Mouse (Mus musculus) intestine, embryonic 14.5 days (tissue): ENCODE measurements around the gene Atad5. TPM values are rescaled to one million over a fixed set of nuclear protein-coding genes. Genes with fewer than 3 reads are reported as not detected.

Experiments
- ATAC-seq: fragments of 200-750 bp; cut with Nextera tagmentation; replicated peaks from 2 replicates; pipeline ENCODE4 v1.8.0; 2017; ENCODE audit warnings: low read depth, moderate number of reproducible peaks, moderate TSS enrichment, moderate library complexity; ENCODE audit not compliant: low FRiP score, low TSS enrichment
- DNase-seq: peaks from one replicate; pipeline ENCODE4 v3.0.0-alpha.2; 2018; ENCODE audit warnings: low spot score
- H3K27ac ChIP-seq: fragments of 300-500 bp; sonication (generic); 2 replicates; pipeline ENCODE4 v1.5.1; 2014; ENCODE audit warnings: low read depth, mild to moderate bottlenecking, control low read depth
- H3K27me3 ChIP-seq: fragments of 300-500 bp; sonication (generic); replicated peaks from 2 replicates; pipeline ENCODE4 v1.6.1; 2014; ENCODE audit warnings: low read length, control low read depth; ENCODE audit not compliant: control insufficient read depth, insufficient read depth
- H3K36me3 ChIP-seq: fragments of 300-500 bp; sonication (generic); 2 replicates; pipeline ENCODE4 v1.6.1; 2014; ENCODE audit warnings: low read length, control low read depth; ENCODE audit not compliant: control insufficient read depth, insufficient read depth
- H3K4me1 ChIP-seq: fragments of 300-500 bp; sonication (generic); replicated peaks from 2 replicates; pipeline ENCODE4 v1.6.1; 2014; ENCODE audit warnings: low read length, control low read depth, mixed read lengths; ENCODE audit not compliant: control insufficient read depth, insufficient read depth
- H3K4me2 ChIP-seq: fragments of 300-500 bp; sonication (generic); 2 replicates; pipeline ENCODE4 v1.6.1; 2014; ENCODE audit warnings: low read length
- H3K4me3 ChIP-seq: fragments of 300-500 bp; sonication (generic); 2 replicates; pipeline ENCODE4 v1.5.1; 2014; ENCODE audit warnings: low read depth, low read length, control low read depth, mixed read lengths
- H3K9ac ChIP-seq: fragments of 300-500 bp; sonication (generic); 2 replicates; pipeline ENCODE4 v1.6.1; 2014; ENCODE audit warnings: mild to moderate bottlenecking, low read length
- H3K9me3 ChIP-seq: fragments of 300-500 bp; sonication (generic); 2 replicates; pipeline ENCODE4 v1.6.1; 2016; ENCODE audit warnings: low read length, control low read depth; ENCODE audit not compliant: control insufficient read depth
- WGBS: fragments of 180-500 bp; shearing (Covaris S2); extraction: QIAGEN DNeasy Blood & Tissue Kit; methylation state at CpG from one replicate; pipeline ENCODE4 v1.1.7; 2014; 5-methylcytosine and 5-hydroxymethylcytosine counted together
- polyA plus RNA-seq: library from polyadenylated mRNA; unstranded; fragments of >200 nt; fragmentation: Nextera tagmentation; extraction: Ambion mirVana; gene quantifications from 2 replicates; pipeline ENCODE4 v1.2.1, GENCODE M21; 2014

Atad5 gene
- 12.3 and 14.4 TPM in 2 replicates for polyA plus RNA-seq

- H3K27ac ChIP-seq, result peak within 1 kb of the TSS; percentile 57; the same call in 1 of the 2 replicates
Measured at GRCm38 (mm10) chr11:80088917-80089816, at the start of gene Atad5. Atad5 (plus strand) TSS chr11:80089400.

GRCm38 (mm10) chr11:80042615-80043418 is 46.4 kb upstream of the Atad5 start:
- Histone ChIP-seq H3K9me3 (no peaks in the 10 kb centered on the region), H3K36me3 (peaks cover 11% of the 10 kb centered on the region), H3K4me3 (no peak overlapping the region), H3K4me1 (no peaks in the 10 kb centered on the region), H3K27me3 (no peaks in the 10 kb centered on the region), H3K4me2 (no peak overlapping the region), H3K9ac (no peak overlapping the region), H3K27ac (no peak overlapping the region)
- 62% methylated on average over 10 of the region's 10 CpGs for WGBS
- DNase-seq (peak; percentile 55), ATAC-seq (no peak)

More at GRCm38 (mm10) chr11:80088917-80089816, at the start of gene Atad5:
- WGBS, result 5% methylated on average over 57 of the region's 57 CpGs
- Histone ChIP-seq H3K9me3 (no peaks in the 10 kb centered on the region), H3K4me1 (peaks cover 4% of the 10 kb centered on the region; the same call in 1 of the 2 replicates), H3K9ac (peak within 1 kb of the TSS; percentile 95), H3K4me2 (peak within 1 kb of the TSS; percentile 68), H3K27me3 (no peaks in the 10 kb centered on the region), H3K36me3 (peaks cover 5% of the 10 kb centered on the region; the same call in 1 of the 2 replicates), H3K4me3 (peak within 1 kb of the TSS; percentile 98)
- ATAC-seq, result peak; percentile 73
- DNase-seq, result peak; percentile 95

- Histone ChIP-seq H3K36me3 (peaks cover 17% of the 10 kb centered on the region), H3K4me1 (no peaks in the 10 kb centered on the region), H3K27me3 (no peaks in the 10 kb centered on the region), H3K4me2 (no peak overlapping the region), H3K9ac (no peak overlapping the region), H3K27ac (no peak overlapping the region), H3K4me3 (no peak overlapping the region), H3K9me3 (no peaks in the 10 kb centered on the region)
- no peak for DNase-seq
- WGBS, result 89% methylated on average over 8 of the region's 8 CpGs
- ATAC-seq, result no peak
Measured at GRCm38 (mm10) chr11:80043419-80043817, 45.8 kb upstream of the Atad5 start.

GRCm38 (mm10) chr11:80046856-80047255 is 42.3 kb upstream of the Atad5 start:
- no peak overlapping the region for H3K4me3 ChIP-seq
- no peaks in the 10 kb centered on the region for H3K9me3 ChIP-seq
- ATAC-seq, result no peak
- H3K36me3 ChIP-seq, result peaks cover 24% of the 10 kb centered on the region
- WGBS, result 76% methylated on average over 7 of the region's 7 CpGs
- no peak overlapping the region for H3K27ac ChIP-seq
- DNase-seq, result no peak
- no peak overlapping the region for H3K4me2 ChIP-seq
- H3K27me3 ChIP-seq, result no peaks in the 10 kb centered on the region
- H3K9ac ChIP-seq, result no peak overlapping the region
- no peaks in the 10 kb centered on the region for H3K4me1 ChIP-seq

GRCm38 (mm10) chr11:80050088-80050487 is 39.1 kb upstream of the Atad5 start:
- no peak for DNase-seq
- no peaks in the 10 kb centered on the region for H3K9me3 ChIP-seq
- no peaks in the 10 kb centered on the region for H3K27me3 ChIP-seq
- H3K4me1 ChIP-seq, result no peaks in the 10 kb centered on the region
- no peak overlapping the region for H3K4me2 ChIP-seq
- no peak for ATAC-seq
- no peak overlapping the region for H3K4me3 ChIP-seq
- H3K9ac ChIP-seq, result no peak overlapping the region
- H3K36me3 ChIP-seq, result peaks cover 42% of the 10 kb centered on the region
- H3K27ac ChIP-seq, result no peak overlapping the region
- 38% methylated on average over 2 of the region's 2 CpGs for WGBS

- Histone ChIP-seq H3K4me1 (no peaks in the 10 kb centered on the region), H3K27ac (no peak overlapping the region), H3K27me3 (no peaks in the 10 kb centered on the region), H3K36me3 (peaks cover 54% of the 10 kb centered on the region), H3K4me3 (no peak overlapping the region), H3K4me2 (no peak overlapping the region), H3K9ac (no peak overlapping the region), H3K9me3 (no peaks in the 10 kb centered on the region)
- WGBS, result 74% methylated on average over 7 of the region's 7 CpGs
- DNase-seq, result no peak
- no peak for ATAC-seq
Measured at GRCm38 (mm10) chr11:80052456-80052855, 36.7 kb upstream of the Atad5 start.

GRCm38 (mm10) chr11:80053171-80053570 is 36.0 kb upstream of the Atad5 start:
- DNase-seq (no peak), ATAC-seq (no peak)
- Histone ChIP-seq H3K27me3 (no peaks in the 10 kb centered on the region), H3K4me2 (no peak overlapping the region), H3K4me3 (no peak overlapping the region), H3K9me3 (no peaks in the 10 kb centered on the region), H3K9ac (no peak overlapping the region), H3K27ac (no peak overlapping the region), H3K4me1 (no peaks in the 10 kb centered on the region), H3K36me3 (peaks cover 54% of the 10 kb centered on the region)
- WGBS, result 92% methylated on average over 5 of the region's 5 CpGs

GRCm38 (mm10) chr11:80054659-80055058 is 34.5 kb upstream of the Atad5 start:
- DNase-seq (no peak), ATAC-seq (no peak)
- Histone ChIP-seq H3K4me2 (no peak overlapping the region), H3K4me3 (no peak overlapping the region), H3K4me1 (no peaks in the 10 kb centered on the region), H3K27me3 (no peaks in the 10 kb centered on the region), H3K36me3 (peaks cover 60% of the 10 kb centered on the region), H3K9me3 (no peaks in the 10 kb centered on the region), H3K9ac (no peak overlapping the region), H3K27ac (no peak overlapping the region)
- WGBS, result 44% methylated on average over 4 of the region's 4 CpGs
